Mouse (Mus musculus): ENCODE measurements around the gene Ccdc85c.

Gene Ccdc85c

GRCm38 (mm10) chr12:108265831-108266619 lies 9.2 kb downstream of the Ccdc85c start:
- no peak for DNase-seq

GRCm38 (mm10) chr12:108264918-108265317 lies 10.3 kb downstream of the Ccdc85c start:
- no peak for DNase-seq

- no peak for DNase-seq
Observed at GRCm38 (mm10) chr12:108260950-108261349, 14.3 kb downstream of the Ccdc85c start.

GRCm38 (mm10) chr12:108259322-108260049 lies 15.7 kb downstream of the Ccdc85c start:
- DNase-seq, result no peak

- no peak for DNase-seq
Observed at GRCm38 (mm10) chr12:108256734-108257133, 18.5 kb downstream of the Ccdc85c start.

- DNase-seq, result no peak
Observed at GRCm38 (mm10) chr12:108255960-108256359, 19.3 kb downstream of the Ccdc85c start.

GRCm38 (mm10) chr12:108255511-108255919 lies 19.7 kb downstream of the Ccdc85c start:
- no peak for DNase-seq

- no peak for DNase-seq
Observed at GRCm38 (mm10) chr12:108253042-108253441, 22.2 kb downstream of the Ccdc85c start.

GRCm38 (mm10) chr12:108251825-108252542 lies 23.2 kb downstream of the Ccdc85c start:
- no peak for DNase-seq

GRCm38 (mm10) chr12:108251034-108251792 lies 24.0 kb downstream of the Ccdc85c start:
- no peak for DNase-seq

GRCm38 (mm10) chr12:108249522-108249921 lies 25.7 kb downstream of the Ccdc85c start:
- no peak for DNase-seq

GRCm38 (mm10) chr12:108249019-108249418 lies 26.2 kb downstream of the Ccdc85c start:
- no peak for DNase-seq

GRCm38 (mm10) chr12:108246759-108247500 lies 28.3 kb downstream of the Ccdc85c start:
- no peak for DNase-seq

- no peak for DNase-seq
Observed at GRCm38 (mm10) chr12:108245579-108245978, 29.6 kb downstream of the Ccdc85c start.

GRCm38 (mm10) chr12:108244778-108245177 lies 30.4 kb downstream of the Ccdc85c start:
- DNase-seq, result no peak

- DNase-seq, result no peak
Observed at GRCm38 (mm10) chr12:108242243-108242745, 32.9 kb downstream of the Ccdc85c start.

GRCm38 (mm10) chr12:108241626-108242025 lies 33.6 kb downstream of the Ccdc85c start:
- no peak for DNase-seq

- no peak for DNase-seq
Observed at GRCm38 (mm10) chr12:108240953-108241588, 34.2 kb downstream of the Ccdc85c start.

- DNase-seq, result no peak
Observed at GRCm38 (mm10) chr12:108240401-108240890, 34.8 kb downstream of the Ccdc85c start.

- no peak for DNase-seq
Observed at GRCm38 (mm10) chr12:108239441-108239840, 35.8 kb downstream of the Ccdc85c start.
